Mouse (Mus musculus) CH12.LX (cell line): ENCODE measurements around the gene Cmbl. TPM values are rescaled to one million over a fixed set of nuclear protein-coding genes. Genes with fewer than 3 reads are reported as not detected.

Experiments used
- polyA plus RNA-seq: library from polyadenylated mRNA; unstranded; fragments of >175 nt; gene quantifications from 2 replicates; pipeline ENCODE4 v1.2.1, GENCODE M21; 2012; ENCODE audit warnings: low read depth; ENCODE audit not compliant: insufficient read length
- total RNA-seq, 2 experiments: library from RNA; depleted of rRNA; stranded (reverse); fragments of 300-350 nt in 1 of 2; fragments of >200 nt in 1 of 2; gene quantifications; 2 replicates each; pipeline ENCODE4 v1.2.3; 2012 to 2014

Gene Cmbl
- total and polyA plus RNA-seq, 3 experiments = 0.27 TPM; not detected in 2

Other genes starting within 250 kb of the Cmbl start
- gene Ankrd33b, start 197.7 kb upstream of the Cmbl start, total RNA-seq (2012; rRNA removed) = 38.1 and 50.0 TPM in 2 replicates
- 69.1 and 69.6 TPM in 2 replicates for gene Ankrd33b, start 197.7 kb upstream of the Cmbl start, total RNA-seq (2014; rRNA removed)
- 55.3 and 60.3 TPM in 2 replicates for gene Ankrd33b, start 197.7 kb upstream of the Cmbl start, polyA plus RNA-seq
- gene Ropn1l, start 111.7 kb upstream of the Cmbl start, total RNA-seq (2012; rRNA removed) = 2.1 and 2.9 TPM in 2 replicates
- 2.0 and 2.6 TPM in 2 replicates for gene Ropn1l, start 111.7 kb upstream of the Cmbl start, total RNA-seq (2014; rRNA removed)
- gene Ropn1l, start 111.7 kb upstream of the Cmbl start, polyA plus RNA-seq = 1.1 and 1.7 TPM in 2 replicates
- 18.0 and 18.3 TPM in 2 replicates for gene March6, start 34.3 kb upstream of the Cmbl start, total RNA-seq (2012; rRNA removed)
- gene March6, start 34.3 kb upstream of the Cmbl start, total RNA-seq (2014; rRNA removed) = 29.1 and 29.3 TPM in 2 replicates
- 32.2 and 41.4 TPM in 2 replicates for gene March6, start 34.3 kb upstream of the Cmbl start, polyA plus RNA-seq
- gene Cct5, start 36.4 kb downstream of the Cmbl start, total RNA-seq (2012; rRNA removed) = 883 and 996 TPM in 2 replicates
- gene Cct5, start 36.4 kb downstream of the Cmbl start, total RNA-seq (2014; rRNA removed) = 1,445 and 1,471 TPM in 2 replicates
- 858 and 964 TPM in 2 replicates for gene Cct5, start 36.4 kb downstream of the Cmbl start, polyA plus RNA-seq
- 33.8 TPM in 2 replicates for gene Fam173b, start 36.5 kb downstream of the Cmbl start, total RNA-seq (2012; rRNA removed)
- gene Fam173b, start 36.5 kb downstream of the Cmbl start, total RNA-seq (2014; rRNA removed) = 32.1 and 37.7 TPM in 2 replicates
- gene Fam173b, start 36.5 kb downstream of the Cmbl start, polyA plus RNA-seq = 24.5 and 25.8 TPM in 2 replicates